Mouse (Mus musculus): ENCODE measurements around the gene Crb1.

Gene Crb1

GRCm38 (mm10) chr1:139223804-139224203 lies 153.1 kb downstream of the Crb1 start:
- DNase-seq (ENCODE audit: low read depth): no peak

GRCm38 (mm10) chr1:139215311-139215710 lies 161.6 kb downstream of the Crb1 start:
- no peak for DNase-seq (ENCODE audit: low read depth)

- no peak for DNase-seq (ENCODE audit: low read depth)
Measured at GRCm38 (mm10) chr1:139210505-139210904, 166.4 kb downstream of the Crb1 start.

- DNase-seq (ENCODE audit: low read depth): no peak
Measured at GRCm38 (mm10) chr1:139209796-139210195, 167.1 kb downstream of the Crb1 start.

GRCm38 (mm10) chr1:139206259-139206658 lies 170.6 kb downstream of the Crb1 start:
- DNase-seq (ENCODE audit: low read depth): no peak

GRCm38 (mm10) chr1:139203026-139203425 lies 173.9 kb downstream of the Crb1 start:
- DNase-seq (ENCODE audit: low read depth): no peak

- DNase-seq (ENCODE audit: low read depth): no peak
Measured at GRCm38 (mm10) chr1:139194428-139195028, 182.4 kb downstream of the Crb1 start.

GRCm38 (mm10) chr1:139194011-139194410 lies 182.9 kb downstream of the Crb1 start:
- DNase-seq (ENCODE audit: low read depth): no peak

- DNase-seq (ENCODE audit: low read depth): no peak
Measured at GRCm38 (mm10) chr1:139192635-139193034, 184.3 kb downstream of the Crb1 start.

GRCm38 (mm10) chr1:139180481-139181149 lies 196.3 kb downstream of the Crb1 start:
- no peak for DNase-seq (ENCODE audit: low read depth)

GRCm38 (mm10) chr1:139179707-139180106 lies 197.2 kb downstream of the Crb1 start:
- no peak for DNase-seq (ENCODE audit: low read depth)

- DNase-seq (ENCODE audit: low read depth): no peak
Measured at GRCm38 (mm10) chr1:139174058-139174832, 202.7 kb downstream of the Crb1 start.

GRCm38 (mm10) chr1:139162814-139163213 lies 214.1 kb downstream of the Crb1 start:
- peak; percentile 59 for DNase-seq (ENCODE audit: low read depth)

- DNase-seq (ENCODE audit: low read depth): peak; percentile 52
Measured at GRCm38 (mm10) chr1:139161619-139162018, 215.3 kb downstream of the Crb1 start.

GRCm38 (mm10) chr1:139156397-139156796 lies 220.5 kb downstream of the Crb1 start:
- DNase-seq (ENCODE audit: low read depth): peak; percentile 65

- DNase-seq (ENCODE audit: low read depth): no peak
Measured at GRCm38 (mm10) chr1:139153493-139153892, 223.4 kb downstream of the Crb1 start.

- DNase-seq (ENCODE audit: low read depth): no peak
Measured at GRCm38 (mm10) chr1:139153006-139153405, 223.9 kb downstream of the Crb1 start.
